Mouse (Mus musculus) MEL (cell line): ENCODE measurements around the gene Apbb1ip. TPM values are rescaled to one million over a fixed set of nuclear protein-coding genes. Genes with fewer than 3 reads are reported as not detected.
A peak's percentile ranks its signal among the peaks of the same experiment; 100 is the strongest.

Source experiments
- DNase-seq: peaks from one replicate; pipeline ENCODE4 v3.0.0; 2011; ENCODE audit warnings: low read depth, low spot score
- H3K27ac ChIP-seq: 2 replicates; pipeline ENCODE4 v1.5.1; 2012; ENCODE audit warnings: low read depth, mild to moderate bottlenecking, control low read depth, low read length, moderate library complexity; ENCODE audit not compliant: control insufficient read depth
- H3K27me3 ChIP-seq, 2 experiments: fragments of 150-350 bp in 1 of 2; sonication (generic) in 1 of 2; 2 replicates each; pipeline ENCODE4 v1.6.1; 2012; ENCODE audit warnings: low read length in 2 of 2, mild to moderate bottlenecking in 2 of 2, improper control_type of control experiment in 1 of 2, moderate library complexity in 1 of 2; ENCODE audit not compliant: insufficient read depth in 2 of 2, control insufficient read depth in 1 of 2
- H3K36me3 ChIP-seq, 2 experiments: 2 replicates each; pipeline ENCODE4 v1.6.1; 2012 to 2014; ENCODE audit warnings: low read length in 2 of 2, improper control_type of control experiment in 1 of 2, inconsistent platforms in 1 of 2, mild to moderate bottlenecking in 1 of 2; ENCODE audit not compliant: insufficient read depth in 2 of 2, control insufficient read depth in 1 of 2
- H3K4me1 ChIP-seq, 2 experiments: fragments of 150-350 bp in 1 of 2; sonication (generic) in 1 of 2; 2 replicates each; pipeline ENCODE4 v1.6.1; 2012; ENCODE audit warnings: low read length in 2 of 2, improper control_type of control experiment in 1 of 2, mild to moderate bottlenecking in 1 of 2; ENCODE audit not compliant: insufficient read depth in 2 of 2, control insufficient read depth in 1 of 2
- H3K4me3 ChIP-seq, 2 experiments: fragments of 150-350 bp in 1 of 2; sonication (generic) in 1 of 2; 2 replicates each; pipeline ENCODE4 v1.5.1; 2012; ENCODE audit warnings: low read depth in 2 of 2, low read length in 2 of 2, mild to moderate bottlenecking in 2 of 2, moderate library complexity in 2 of 2, control low read depth in 1 of 2, improper control_type of control experiment in 1 of 2; ENCODE audit not compliant: control insufficient read depth in 1 of 2, insufficient read depth in 1 of 2
- H3K79me2 ChIP-seq: 2 replicates; pipeline ENCODE4 v1.6.1; 2012; ENCODE audit warnings: mild to moderate bottlenecking, low read length, moderate library complexity; ENCODE audit not compliant: control insufficient read depth, poor library complexity, insufficient read depth
- H3K9ac ChIP-seq: 2 replicates; pipeline ENCODE4 v1.6.1; 2012; ENCODE audit warnings: low read depth, mild to moderate bottlenecking, control low read depth, low read length, moderate library complexity; ENCODE audit not compliant: control insufficient read depth, poor library complexity, severe bottlenecking
- H3K9me3 ChIP-seq: fragments of 150-350 bp; sonication (generic); replicated peaks from 2 replicates; pipeline ENCODE4 v1.6.1; 2012; ENCODE audit warnings: mild to moderate bottlenecking, low read length, improper control_type of control experiment, moderate library complexity; ENCODE audit not compliant: insufficient read depth
- ELF1 ChIP-seq: IDR thresholded peaks from 2 replicates; pipeline ENCODE4 v1.6.1; 2014; ENCODE audit warnings: low read depth, mild to moderate bottlenecking, inconsistent platforms, low read length, improper control_type of control experiment, moderate library complexity
- EP300 ChIP-seq, 2 experiments: IDR thresholded peaks; 2 replicates each; pipeline ENCODE4 v1.6.1; 2011; ENCODE audit warnings: improper control_type of control experiment in 2 of 2, low read length in 2 of 2, low read depth in 1 of 2, mild to moderate bottlenecking in 1 of 2
- ETS1 ChIP-seq: IDR thresholded peaks from 2 replicates; pipeline ENCODE4 v1.6.1; 2012; ENCODE audit warnings: low read depth, mild to moderate bottlenecking, inconsistent platforms, low read length, improper control_type of control experiment, moderate library complexity
- GABPA ChIP-seq: IDR thresholded peaks from 2 replicates; pipeline ENCODE4 v1.6.1; 2012; ENCODE audit warnings: low read depth, mild to moderate bottlenecking, inconsistent platforms, low read length, improper control_type of control experiment, moderate library complexity
- GATA1 ChIP-seq: IDR thresholded peaks from 2 replicates; pipeline ENCODE4 v1.6.1; 2011; ENCODE audit warnings: low read depth, low read length, improper control_type of control experiment
- HCFC1 ChIP-seq: IDR thresholded peaks from 2 replicates; pipeline ENCODE4 v1.6.1; 2012; ENCODE audit warnings: low read depth, mild to moderate bottlenecking, inconsistent platforms, low read length, improper control_type of control experiment, moderate library complexity
- JUND ChIP-seq: IDR thresholded peaks from 2 replicates; pipeline ENCODE4 v1.6.1; 2011; ENCODE audit warnings: low read depth, mild to moderate bottlenecking, improper control_type of control experiment, low read length
- KAT2A ChIP-seq: conservative IDR thresholded peaks from 2 replicates; pipeline ENCODE4 v1.6.1; 2012; ENCODE audit warnings: low read depth, low read length, improper control_type of control experiment, inconsistent platforms
- MAFK ChIP-seq: IDR thresholded peaks from 2 replicates; pipeline ENCODE4 v1.6.1; 2011; ENCODE audit warnings: low read depth, mild to moderate bottlenecking, low read length, improper control_type of control experiment, borderline replicate concordance
- MAX ChIP-seq: IDR thresholded peaks from 2 replicates; pipeline ENCODE4 v1.6.1; 2011; ENCODE audit warnings: low read length, improper control_type of control experiment
- MAZ ChIP-seq: IDR thresholded peaks from 2 replicates; pipeline ENCODE4 v1.6.1; 2012; ENCODE audit warnings: low read depth, mild to moderate bottlenecking, inconsistent platforms, low read length, improper control_type of control experiment
- MXI1 ChIP-seq: IDR thresholded peaks from 2 replicates; pipeline ENCODE4 v1.6.1; 2011; ENCODE audit warnings: mild to moderate bottlenecking, low read depth, low read length, improper control_type of control experiment
- MYB ChIP-seq: IDR thresholded peaks from 2 replicates; pipeline ENCODE4 v1.6.1; 2011; ENCODE audit warnings: mild to moderate bottlenecking, low read depth, low read length, improper control_type of control experiment
- MYC ChIP-seq: IDR thresholded peaks from 2 replicates; pipeline ENCODE4 v1.6.1; 2011; ENCODE audit warnings: low read depth, mild to moderate bottlenecking, low read length, improper control_type of control experiment, moderate library complexity
- NELFE ChIP-seq: IDR thresholded peaks from 2 replicates; pipeline ENCODE4 v1.6.1; 2011; ENCODE audit warnings: low read depth, low read length, improper control_type of control experiment
- NRF1 ChIP-seq: IDR thresholded peaks from 2 replicates; pipeline ENCODE4 v1.6.1; 2014; ENCODE audit warnings: low read depth, mild to moderate bottlenecking, inconsistent platforms, low read length, improper control_type of control experiment, moderate library complexity; ENCODE audit not compliant: poor library complexity, insufficient read depth, severe bottlenecking
- RAD21 ChIP-seq: IDR thresholded peaks from 2 replicates; pipeline ENCODE4 v1.6.1; 2011; ENCODE audit warnings: mild to moderate bottlenecking, low read depth, low read length, improper control_type of control experiment
- RCOR1 ChIP-seq: IDR thresholded peaks from 2 replicates; pipeline ENCODE4 v1.6.1; 2012; ENCODE audit warnings: low read depth, mild to moderate bottlenecking, inconsistent platforms, low read length, improper control_type of control experiment
- SMC3 ChIP-seq: IDR thresholded peaks from 2 replicates; pipeline ENCODE4 v1.6.1; 2011; ENCODE audit warnings: low read depth, low read length, improper control_type of control experiment
- TAL1 ChIP-seq: IDR thresholded peaks from 2 replicates; pipeline ENCODE4 v1.6.1; 2012; ENCODE audit warnings: mild to moderate bottlenecking, inconsistent platforms, low read length, moderate library complexity, mixed read lengths
- TBP ChIP-seq: IDR thresholded peaks from 2 replicates; pipeline ENCODE4 v1.8.0; 2011; ENCODE audit warnings: low read depth, low read length, improper control_type of control experiment
- TCF12 ChIP-seq: IDR thresholded peaks from 2 replicates; pipeline ENCODE4 v1.6.1; 2014; ENCODE audit warnings: low read depth, mild to moderate bottlenecking, inconsistent platforms, low read length, improper control_type of control experiment, moderate library complexity
- UBTF ChIP-seq: IDR thresholded peaks from 2 replicates; pipeline ENCODE4 v1.6.1; 2012; ENCODE audit warnings: low read depth, mild to moderate bottlenecking, inconsistent platforms, low read length, improper control_type of control experiment, moderate library complexity, borderline replicate concordance; ENCODE audit not compliant: insufficient read depth
- USF1 ChIP-seq: IDR thresholded peaks from 2 replicates; pipeline ENCODE4 v1.6.1; 2014; ENCODE audit warnings: low read depth, mild to moderate bottlenecking, inconsistent platforms, low read length, improper control_type of control experiment, moderate library complexity
- ZKSCAN1 ChIP-seq: IDR thresholded peaks from 2 replicates; pipeline ENCODE4 v1.6.1; 2012; ENCODE audit warnings: low read depth, mild to moderate bottlenecking, inconsistent platforms, low read length, improper control_type of control experiment, moderate library complexity
- ZNF384 ChIP-seq: IDR thresholded peaks from 2 replicates; pipeline ENCODE4 v1.6.1; 2012; ENCODE audit warnings: low read depth, mild to moderate bottlenecking, inconsistent platforms, low read length, improper control_type of control experiment
- polyA plus RNA-seq, 2 experiments: library from polyadenylated mRNA; stranded (reverse) in 1 of 2; unstranded in 1 of 2; fragments of >175 nt in 1 of 2; fragments of >200 nt in 1 of 2; gene quantifications; 2 replicates each; pipeline versions ENCODE4 v1.2.1 to v1.2.4; 2012; ENCODE audit warnings: low replicate concordance in 2 of 2, low read depth in 1 of 2; ENCODE audit not compliant: insufficient read length in 2 of 2, insufficient read depth in 1 of 2, missing spikeins in 1 of 2
- total RNA-seq: library from RNA; depleted of rRNA; stranded (reverse); fragments of 300-350 nt; gene quantifications from 2 replicates; pipeline ENCODE4 v1.2.3, GENCODE M21; 2012

The Apbb1ip gene
- total and polyA plus RNA-seq, 3 experiments, result 7.4 to 60.7 TPM; not detected in 1

DNA sequence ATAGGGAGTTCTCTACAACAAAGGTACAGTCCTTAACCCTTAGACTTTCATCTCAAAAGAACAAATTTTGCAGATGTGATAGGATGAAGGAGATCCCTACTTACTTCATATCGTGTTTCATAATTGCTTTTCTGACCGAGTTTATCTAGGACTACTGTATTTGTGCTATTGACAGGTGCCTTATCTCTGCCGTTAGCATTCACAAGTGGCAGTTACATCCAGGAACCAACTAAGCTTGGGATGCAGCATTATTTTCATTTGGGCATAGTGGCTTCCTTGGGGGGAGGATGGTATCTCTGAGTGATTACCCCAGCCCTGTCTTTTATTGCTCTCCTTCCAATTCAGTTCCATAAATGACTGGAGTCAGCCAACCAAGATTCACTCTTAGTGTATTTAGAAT, 8.2 kb downstream of the Apbb1ip start:
- no peaks in the 10 kb centered on the region for H3K27me3 ChIP-seq
- TF ChIP-seq MAZ (peak; percentile 47), JUND (no peak; the same call in 1 of the 2 replicates), USF1 (no peak), GATA1 (peak; percentile 96), KAT2A (no peak), MYC (0 out of 2 replicates have a peak, but pooled peaks have one; percentile 7), UBTF (no peak), RAD21 (no peak), NELFE (no peak; the same call in 1 of the 2 replicates), HCFC1 (0 out of 2 replicates have a peak, but pooled peaks have one; percentile 45), MXI1 (no peak; the same call in 1 of the 2 replicates), NRF1 (no peak), MYB (peak; percentile 99), ETS1 (peak; percentile 90), TAL1 (peak; percentile 89), ZKSCAN1 (no peak), ZNF384 (peak; percentile 41; the same call in 1 of the 2 replicates), EP300 (IDR thresholded peaks at IDR 0.05; ENCODE audit: low read depth in 1 of 2, low read length in 2 of 2) (peak; percentile 98), MAX (no peak), RCOR1 (peak; percentile 71), TBP (peak; percentile 47; the same call in 1 of the 2 replicates), SMC3 (no peak), GABPA (no peak), ELF1 (peak; percentile 49; the same call in 1 of the 2 replicates), TCF12 (peak; percentile 96), MAFK (0 out of 2 replicates have a peak, but pooled peaks have one; percentile 47)
- peaks cover 40 to 52% of the 10 kb centered on the region in 2 experiments for H3K4me1 ChIP-seq
- H3K36me3 ChIP-seq, result peaks cover 2 to 80% of the 10 kb centered on the region in 2 experiments; a peak in 3 of 4 replicates
- DNase-seq, result peak; percentile 86
- no peaks in the 10 kb centered on the region for H3K9me3 ChIP-seq
- peak overlapping the region; percentile 100 for H3K27ac ChIP-seq
- H3K9ac ChIP-seq, result peak overlapping the region; percentile 47
- peak overlapping the region in 1 of 2 experiments; percentile 13; a peak in 2 of 4 replicates for H3K4me3 ChIP-seq
- peaks cover 36% of the 10 kb centered on the region for H3K79me2 ChIP-seq
